Mouse (Mus musculus) midbrain, embryonic 10.5 days (tissue): ENCODE results near the gene Zfp740. TPM values are rescaled to one million over a fixed set of nuclear protein-coding genes. Genes with fewer than 3 reads are reported as not detected.

Experiments used
- DNase-seq: peaks from one replicate; pipeline ENCODE4 v3.0.0-alpha.2; 2017; ENCODE audit warnings: low spot score
- H3K27ac ChIP-seq: fragments of 300-500 bp; sonication (generic); replicated peaks from 2 replicates; pipeline ENCODE4 v1.5.1; 2016; ENCODE audit warnings: mild to moderate bottlenecking
- H3K27me3 ChIP-seq: fragments of 300-500 bp; sonication (generic); 2 replicates; pipeline ENCODE4 v1.6.1; 2016; ENCODE audit warnings: low read depth, mild to moderate bottlenecking; ENCODE audit not compliant: poor library complexity, severe bottlenecking
- H3K36me3 ChIP-seq: fragments of 300-500 bp; sonication (generic); 2 replicates; pipeline ENCODE4 v1.6.1; 2016; ENCODE audit warnings: mild to moderate bottlenecking, moderate library complexity
- H3K4me1 ChIP-seq: fragments of 300-500 bp; sonication (generic); 2 replicates; pipeline ENCODE4 v1.6.1; 2016
- H3K4me3 ChIP-seq: fragments of 300-500 bp; sonication (generic); 2 replicates; pipeline ENCODE4 v1.5.1; 2016; ENCODE audit warnings: mild to moderate bottlenecking, moderate library complexity
- H3K9me3 ChIP-seq: fragments of 300-500 bp; sonication (generic); replicated peaks from 2 replicates; pipeline ENCODE4 v1.6.1; 2016; ENCODE audit warnings: mild to moderate bottlenecking
- WGBS: fragments of 180-500 bp; shearing (Covaris S2); methylation state at CpG from one replicate; pipeline ENCODE4 v1.1.7; 2016; 5-methylcytosine and 5-hydroxymethylcytosine counted together
- polyA plus RNA-seq: library from polyadenylated mRNA; unstranded; fragments of >200 nt; fragmentation: Nextera tagmentation; extraction: Ambion mirVana; gene quantifications from 2 replicates; pipeline ENCODE4 v1.2.1, GENCODE M21; 2016

Gene Zfp740
- polyA plus RNA-seq, 1 experiment from 2014 or later = 63.0 TPM

- H3K27me3 ChIP-seq = peaks cover 100% of the 10 kb centered on the region
- H3K4me1 ChIP-seq = peaks cover 85% of the 10 kb centered on the region
- no peaks in the 10 kb centered on the region for H3K9me3 ChIP-seq
- peak overlapping the region; percentile 70 for H3K4me3 ChIP-seq
- peak; percentile 66 for DNase-seq
- under 1% methylated on average over 59 of the region's 65 CpGs for WGBS
- H3K36me3 ChIP-seq = no peaks in the 10 kb centered on the region
- H3K27ac ChIP-seq = peak overlapping the region; percentile 75
Observed at GRCm38 (mm10) chr15:102247252-102248130, 44.4 kb downstream of the Zfp740 start.

GRCm38 (mm10) chr15:102248131-102248811 lies 45.2 kb downstream of the Zfp740 start:
- peaks cover 95% of the 10 kb centered on the region for H3K27me3 ChIP-seq
- H3K9me3 ChIP-seq = no peaks in the 10 kb centered on the region
- no peak for DNase-seq
- peak overlapping the region; percentile 70 for H3K4me3 ChIP-seq
- 2% methylated on average over 8 of the region's 8 CpGs for WGBS
- no peaks in the 10 kb centered on the region for H3K36me3 ChIP-seq
- peak overlapping the region; percentile 75 for H3K27ac ChIP-seq
- H3K4me1 ChIP-seq = peaks cover 77% of the 10 kb centered on the region

GRCm38 (mm10) chr15:102248812-102249191 lies 45.8 kb downstream of the Zfp740 start:
- WGBS = 0% methylated on average over 3 of the region's 3 CpGs
- Histone ChIP-seq H3K27ac (no peak overlapping the region; the same call in 1 of the 2 replicates), H3K4me1 (peaks cover 72% of the 10 kb centered on the region), H3K27me3 (peaks cover 95% of the 10 kb centered on the region), H3K4me3 (peak overlapping the region; percentile 14; the same call in 1 of the 2 replicates), H3K9me3 (no peaks in the 10 kb centered on the region), H3K36me3 (no peaks in the 10 kb centered on the region)
- no peak for DNase-seq

GRCm38 (mm10) chr15:102249251-102249691 lies 46.2 kb downstream of the Zfp740 start:
- peaks cover 95% of the 10 kb centered on the region for H3K27me3 ChIP-seq
- WGBS = 1% methylated on average over 13 of the region's 13 CpGs
- H3K4me3 ChIP-seq = peak overlapping the region; percentile 32
- peak; percentile 52 for DNase-seq
- H3K4me1 ChIP-seq = peaks cover 67% of the 10 kb centered on the region
- H3K27ac ChIP-seq = peak overlapping the region; percentile 71
- no peaks in the 10 kb centered on the region for H3K9me3 ChIP-seq
- no peaks in the 10 kb centered on the region for H3K36me3 ChIP-seq

GRCm38 (mm10) chr15:102249967-102250366 lies 46.9 kb downstream of the Zfp740 start:
- no peak for DNase-seq
- H3K27ac ChIP-seq = no peak overlapping the region; the same call in 1 of the 2 replicates
- peaks cover 95% of the 10 kb centered on the region for H3K27me3 ChIP-seq
- no peaks in the 10 kb centered on the region for H3K36me3 ChIP-seq
- WGBS = 49% methylated on average over 9 of the region's 9 CpGs
- no peaks in the 10 kb centered on the region for H3K9me3 ChIP-seq
- H3K4me3 ChIP-seq = peak overlapping the region; percentile 32; the same call in 1 of the 2 replicates
- H3K4me1 ChIP-seq = peaks cover 61% of the 10 kb centered on the region

GRCm38 (mm10) chr15:102250521-102250920 lies 47.5 kb downstream of the Zfp740 start:
- WGBS = 59% methylated on average over 5 of the region's 5 CpGs
- H3K9me3 ChIP-seq = no peaks in the 10 kb centered on the region
- peaks cover 57% of the 10 kb centered on the region for H3K4me1 ChIP-seq
- no peak overlapping the region for H3K27ac ChIP-seq
- H3K4me3 ChIP-seq = no peak overlapping the region
- no peaks in the 10 kb centered on the region for H3K36me3 ChIP-seq
- no peak for DNase-seq
- H3K27me3 ChIP-seq = peaks cover 95% of the 10 kb centered on the region

GRCm38 (mm10) chr15:102255547-102256255 lies 52.7 kb downstream of the Zfp740 start:
- no peaks in the 10 kb centered on the region for H3K9me3 ChIP-seq
- peaks cover 91% of the 10 kb centered on the region for H3K27me3 ChIP-seq
- H3K36me3 ChIP-seq = no peaks in the 10 kb centered on the region
- no peak overlapping the region; the same call in 1 of the 2 replicates for H3K27ac ChIP-seq
- peak overlapping the region; percentile 66; the same call in 1 of the 2 replicates for H3K4me3 ChIP-seq
- DNase-seq = no peak
- 49% methylated on average over 13 of the region's 14 CpGs for WGBS
- H3K4me1 ChIP-seq = peaks cover 46% of the 10 kb centered on the region

GRCm38 (mm10) chr15:102256431-102257201 lies 53.6 kb downstream of the Zfp740 start:
- no peaks in the 10 kb centered on the region for H3K36me3 ChIP-seq
- peak overlapping the region; percentile 66 for H3K4me3 ChIP-seq
- H3K27me3 ChIP-seq = peaks cover 82% of the 10 kb centered on the region
- peak overlapping the region; percentile 75 for H3K27ac ChIP-seq
- no peak for DNase-seq
- WGBS = 9% methylated on average over 22 of the region's 22 CpGs
- H3K4me1 ChIP-seq = peaks cover 42% of the 10 kb centered on the region
- H3K9me3 ChIP-seq = no peaks in the 10 kb centered on the region

- H3K4me1 ChIP-seq = peaks cover 42% of the 10 kb centered on the region
- H3K27ac ChIP-seq = peak within 1 kb of the TSS; percentile 75
- no peaks in the 10 kb centered on the region for H3K9me3 ChIP-seq
- H3K27me3 ChIP-seq = peaks cover 78% of the 10 kb centered on the region
- DNase-seq = peak; percentile 49
- H3K36me3 ChIP-seq = no peaks in the 10 kb centered on the region
- peak within 1 kb of the TSS; percentile 66 for H3K4me3 ChIP-seq
- under 1% methylated on average over 40 of the region's 46 CpGs for WGBS
Observed at GRCm38 (mm10) chr15:102257202-102258075, 54.4 kb downstream of the Zfp740 start, which contains the start of gene Rarg. Rarg (minus strand) TSS chr15:102257517.

GRCm38 (mm10) chr15:102258076-102258470 lies 55.0 kb downstream of the Zfp740 start:
- no peaks in the 10 kb centered on the region for H3K36me3 ChIP-seq
- no peaks in the 10 kb centered on the region for H3K9me3 ChIP-seq
- peaks cover 42% of the 10 kb centered on the region for H3K4me1 ChIP-seq
- WGBS = 4% methylated on average over 12 of the region's 12 CpGs
- DNase-seq = peak; percentile 46
- 0 out of 2 replicates have a peak overlapping the region, but pooled peaks have one; percentile 29 for H3K27ac ChIP-seq
- H3K4me3 ChIP-seq = peak overlapping the region; percentile 66
- peaks cover 81% of the 10 kb centered on the region for H3K27me3 ChIP-seq
